Mouse (Mus musculus): ENCODE data around the gene Rapgef2. TPM values are rescaled to one million over a fixed set of nuclear protein-coding genes. Genes with fewer than 3 reads are reported as not detected.

Rapgef2 gene
- total and polyA plus RNA-seq, 2 experiments from 2014 or later, result 9.6 to 56.9 TPM

DNA sequence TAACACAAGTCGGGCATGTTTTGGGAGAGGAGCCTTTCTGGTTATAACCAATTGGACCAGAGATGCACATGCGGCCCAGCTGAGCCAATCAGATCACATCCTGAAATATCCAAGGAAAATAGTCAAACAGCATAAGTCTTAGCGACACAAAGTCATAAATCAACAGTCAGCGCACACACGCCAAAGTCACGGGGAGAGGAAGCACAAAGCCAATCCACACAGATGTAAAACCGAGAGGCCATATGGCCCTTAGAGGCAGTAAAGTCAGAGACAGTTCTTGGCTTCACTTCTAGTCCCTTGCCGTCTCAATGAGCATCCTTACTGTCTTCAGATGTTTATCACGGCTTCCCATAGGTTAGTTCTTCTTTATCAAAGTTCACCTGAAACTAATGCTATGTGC, 91.0 kb downstream of the Rapgef2 start:
- H3K4me3 ChIP-seq (ENCODE audit: low read depth, low read length), result no peak overlapping the region
- TF ChIP-seq CTCF (IDR thresholded peaks at IDR 0.05), result no peak
- H3K4me2 ChIP-seq (ENCODE audit: low read depth, low read length, poor library complexity, severe bottlenecking), result no peak overlapping the region
- H3K9me3 ChIP-seq (ENCODE audit: low read length), result no peaks in the 10 kb centered on the region
- no peak overlapping the region for H3K9ac ChIP-seq (replicated peaks; ENCODE audit: low read length, poor library complexity, severe bottlenecking)
- H3K4me1 ChIP-seq (ENCODE audit: insufficient read depth, low read length), result no peaks in the 10 kb centered on the region
- ATAC-seq (ENCODE audit: low FRiP score), result no peak
- no peaks in the 10 kb centered on the region for H3K27me3 ChIP-seq (ENCODE audit: insufficient read depth, low read length)
- H3K36me3 ChIP-seq (ENCODE audit: insufficient read depth, low read length), result no peaks in the 10 kb centered on the region
- no peak overlapping the region for H3K27ac ChIP-seq (ENCODE audit: low read depth, low read length)
- WGBS, result 92% methylated on average over 9 of the region's 9 CpGs
- no peak for DNase-seq (ENCODE audit: low spot score)

DNA sequence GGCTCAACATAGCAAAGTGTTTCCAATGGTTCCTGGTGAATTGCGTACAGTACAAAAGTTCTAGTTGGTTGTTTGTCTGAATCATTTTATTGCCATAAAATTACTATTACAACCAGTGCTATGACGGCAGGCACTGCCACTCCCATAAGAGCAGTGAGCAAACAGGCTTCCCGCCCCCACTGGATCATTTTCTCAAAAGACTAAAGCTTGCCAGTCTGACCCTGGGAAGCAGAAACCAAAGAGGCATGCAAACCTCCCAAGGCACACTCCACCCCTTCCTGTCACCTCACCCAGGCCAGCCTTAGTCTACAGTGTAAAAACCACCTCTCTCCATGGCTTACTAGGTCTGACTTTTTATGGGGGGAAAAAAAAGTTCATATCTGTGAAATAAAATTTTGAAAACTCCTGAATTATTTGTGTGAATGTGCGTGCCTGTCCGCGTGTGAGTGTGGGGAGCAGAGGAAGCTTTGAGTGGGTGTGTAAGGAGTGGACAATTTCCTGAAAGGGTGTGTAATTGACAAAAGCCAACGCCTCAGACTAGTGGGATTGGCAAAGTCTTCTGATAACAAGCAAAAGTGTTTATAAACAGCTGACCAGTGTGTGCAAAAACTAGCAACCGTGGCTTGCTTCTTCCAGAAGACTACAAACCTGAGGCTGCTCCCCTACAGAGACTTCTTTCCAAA, 92.1 kb downstream of the Rapgef2 start:
- no peaks in the 10 kb centered on the region for H3K4me1 ChIP-seq (ENCODE audit: insufficient read depth, low read length)
- H3K9me3 ChIP-seq (ENCODE audit: low read length), result no peaks in the 10 kb centered on the region
- no peaks in the 10 kb centered on the region for H3K27me3 ChIP-seq (ENCODE audit: insufficient read depth, low read length)
- no peak overlapping the region for H3K27ac ChIP-seq (ENCODE audit: low read depth, low read length)
- no peak overlapping the region for H3K9ac ChIP-seq (replicated peaks; ENCODE audit: low read length, poor library complexity, severe bottlenecking)
- no peak overlapping the region for H3K4me2 ChIP-seq (ENCODE audit: low read depth, low read length, poor library complexity, severe bottlenecking)
- no peak overlapping the region for H3K4me3 ChIP-seq (ENCODE audit: low read depth, low read length)
- H3K36me3 ChIP-seq (ENCODE audit: insufficient read depth, low read length), result no peaks in the 10 kb centered on the region
- ATAC-seq (ENCODE audit: low FRiP score) (no peak), DNase-seq (ENCODE audit: low spot score) (no peak)
- TF ChIP-seq CTCF (IDR thresholded peaks at IDR 0.05), result no peak
- WGBS, result 89% methylated on average over 8 of the region's 8 CpGs

DNA sequence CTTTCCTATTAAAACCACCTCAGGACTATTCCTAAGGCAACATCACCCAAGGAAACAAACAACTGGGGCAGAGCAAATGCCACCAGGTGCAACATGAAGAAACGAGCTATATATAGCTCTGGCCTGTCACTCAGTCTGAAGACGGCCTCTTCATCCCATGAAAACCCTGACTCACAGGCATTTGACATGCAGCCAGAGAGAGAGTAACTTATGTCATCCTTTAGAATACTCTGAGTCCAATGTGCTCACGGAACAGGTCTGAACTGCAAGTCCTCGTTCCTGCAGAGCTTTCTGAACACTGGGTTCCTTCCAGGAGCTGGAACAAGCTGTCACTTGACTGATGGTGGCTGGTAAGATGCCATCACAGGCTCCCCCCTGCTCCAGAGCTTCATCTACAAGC, 93.3 kb downstream of the Rapgef2 start:
- DNase-seq (ENCODE audit: low spot score) (peak; percentile 54), ATAC-seq (ENCODE audit: low FRiP score) (0 out of 2 replicates have a peak, but pooled peaks have one; percentile 21)
- no peak overlapping the region for H3K4me3 ChIP-seq (ENCODE audit: low read depth, low read length)
- no peak overlapping the region for H3K4me2 ChIP-seq (ENCODE audit: low read depth, low read length, poor library complexity, severe bottlenecking)
- no peak overlapping the region for H3K27ac ChIP-seq (ENCODE audit: low read depth, low read length)
- no peaks in the 10 kb centered on the region for H3K4me1 ChIP-seq (ENCODE audit: insufficient read depth, low read length)
- WGBS, result 63% methylated on average over 4 of the region's 4 CpGs
- H3K9ac ChIP-seq (replicated peaks; ENCODE audit: low read length, poor library complexity, severe bottlenecking), result no peak overlapping the region
- H3K36me3 ChIP-seq (ENCODE audit: insufficient read depth, low read length), result no peaks in the 10 kb centered on the region
- no peaks in the 10 kb centered on the region for H3K27me3 ChIP-seq (ENCODE audit: insufficient read depth, low read length)
- no peak for TF ChIP-seq CTCF (IDR thresholded peaks at IDR 0.05)
- no peaks in the 10 kb centered on the region for H3K9me3 ChIP-seq (ENCODE audit: low read length)

DNA sequence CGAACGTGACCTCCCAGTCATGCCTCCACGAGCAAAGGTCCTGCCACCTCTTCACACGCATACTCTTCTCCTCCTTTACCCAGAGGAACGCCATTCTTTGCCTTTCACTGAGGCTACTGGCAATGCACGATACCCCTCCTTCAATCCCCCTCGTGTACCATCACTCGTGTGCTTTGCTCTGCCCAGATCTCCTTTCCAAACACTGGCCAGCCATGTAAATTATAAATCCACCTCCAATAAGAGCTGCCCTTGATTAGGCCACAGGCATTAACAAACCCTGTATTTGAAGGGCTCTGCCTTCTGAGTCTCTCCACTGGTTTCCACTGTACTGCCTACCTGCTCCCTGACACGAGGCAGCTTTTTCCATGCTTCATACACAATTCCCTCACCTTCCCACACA, 94.3 kb downstream of the Rapgef2 start:
- WGBS, result 77% methylated on average over 9 of the region's 9 CpGs
- Histone ChIP-seq H3K9ac (replicated peaks; ENCODE audit: low read length, poor library complexity, severe bottlenecking) (no peak overlapping the region), H3K27me3 (ENCODE audit: insufficient read depth, low read length) (no peaks in the 10 kb centered on the region), H3K36me3 (ENCODE audit: insufficient read depth, low read length) (no peaks in the 10 kb centered on the region), H3K9me3 (ENCODE audit: low read length) (no peaks in the 10 kb centered on the region), H3K27ac (ENCODE audit: low read depth, low read length) (no peak overlapping the region; the same call in 1 of the 2 replicates), H3K4me1 (ENCODE audit: insufficient read depth, low read length) (no peaks in the 10 kb centered on the region), H3K4me3 (ENCODE audit: low read depth, low read length) (no peak overlapping the region), H3K4me2 (ENCODE audit: low read depth, low read length, poor library complexity, severe bottlenecking) (no peak overlapping the region; the same call in 1 of the 2 replicates)
- ATAC-seq (ENCODE audit: low FRiP score) (no peak), DNase-seq (ENCODE audit: low spot score) (no peak)
- no peak for TF ChIP-seq CTCF (IDR thresholded peaks at IDR 0.05)

DNA sequence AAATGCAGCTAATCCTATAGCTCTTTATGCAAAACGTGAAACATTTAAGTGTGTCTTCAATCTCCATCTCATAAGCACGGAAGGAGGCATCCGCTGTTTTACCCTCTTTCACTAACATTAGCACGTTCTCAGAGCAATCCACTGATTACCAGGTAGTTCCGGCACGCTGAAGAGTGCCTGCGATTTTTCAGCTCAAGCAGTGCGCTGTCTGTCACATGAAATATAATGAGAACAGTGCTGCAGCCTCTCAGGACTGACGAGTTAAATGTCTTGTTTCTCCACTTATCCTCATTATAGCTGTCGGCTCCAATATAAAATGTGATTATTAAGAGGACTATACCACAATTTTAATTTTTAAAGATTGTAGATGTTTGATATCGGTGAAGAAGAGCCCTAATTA, 94.8 kb downstream of the Rapgef2 start:
- no peak for DNase-seq (ENCODE audit: low spot score)
- Histone ChIP-seq H3K4me2 (ENCODE audit: low read depth, low read length, poor library complexity, severe bottlenecking) (no peak overlapping the region; the same call in 1 of the 2 replicates), H3K9ac (replicated peaks; ENCODE audit: low read length, poor library complexity, severe bottlenecking) (no peak overlapping the region), H3K4me1 (ENCODE audit: insufficient read depth, low read length) (no peaks in the 10 kb centered on the region), H3K4me3 (ENCODE audit: low read depth, low read length) (no peak overlapping the region), H3K36me3 (ENCODE audit: insufficient read depth, low read length) (no peaks in the 10 kb centered on the region), H3K9me3 (ENCODE audit: low read length) (no peaks in the 10 kb centered on the region), H3K27ac (ENCODE audit: low read depth, low read length) (no peak overlapping the region), H3K27me3 (ENCODE audit: insufficient read depth, low read length) (no peaks in the 10 kb centered on the region)
- no peak for ATAC-seq (ENCODE audit: low FRiP score)
- 70% methylated on average over 11 of the region's 11 CpGs for WGBS
- no peak for TF ChIP-seq CTCF (IDR thresholded peaks at IDR 0.05)

DNA sequence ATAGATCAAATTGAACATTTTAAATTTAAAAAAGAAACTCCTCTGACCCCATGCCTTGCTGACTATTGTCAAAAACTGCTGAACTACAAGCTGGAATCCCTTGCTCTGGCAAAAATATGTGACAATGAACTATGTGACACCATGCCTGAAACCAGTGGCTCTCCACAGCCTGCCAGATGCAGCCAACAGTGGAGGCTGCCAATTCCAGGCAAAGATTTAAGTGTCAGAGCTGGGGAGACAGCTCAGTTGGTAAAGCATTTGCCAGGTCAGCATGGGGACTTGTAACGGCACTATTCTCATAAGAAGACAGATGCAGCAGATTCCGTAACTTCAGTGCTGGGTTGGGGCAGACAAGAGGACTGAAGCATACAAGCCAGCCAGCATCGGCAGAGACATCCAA, 95.9 kb downstream of the Rapgef2 start:
- ATAC-seq (ENCODE audit: low FRiP score) (no peak), DNase-seq (ENCODE audit: low spot score) (peak; percentile 28)
- H3K4me3 ChIP-seq (ENCODE audit: low read depth, low read length), result no peak overlapping the region
- no peak overlapping the region for H3K9ac ChIP-seq (replicated peaks; ENCODE audit: low read length, poor library complexity, severe bottlenecking)
- H3K4me1 ChIP-seq (ENCODE audit: insufficient read depth, low read length), result no peaks in the 10 kb centered on the region
- H3K36me3 ChIP-seq (ENCODE audit: insufficient read depth, low read length), result no peaks in the 10 kb centered on the region
- WGBS, result 83% methylated on average over 3 of the region's 3 CpGs
- no peaks in the 10 kb centered on the region for H3K9me3 ChIP-seq (ENCODE audit: low read length)
- no peak for TF ChIP-seq CTCF (IDR thresholded peaks at IDR 0.05)
- no peaks in the 10 kb centered on the region for H3K27me3 ChIP-seq (ENCODE audit: insufficient read depth, low read length)
- no peak overlapping the region for H3K27ac ChIP-seq (ENCODE audit: low read depth, low read length)
- H3K4me2 ChIP-seq (ENCODE audit: low read depth, low read length, poor library complexity, severe bottlenecking), result no peak overlapping the region

Data from midbrain, postnatal 0 days (tissue).